Mouse (Mus musculus): Measurements from ENCODE around the gene Soga1. TPM values are rescaled to one million over a fixed set of nuclear protein-coding genes. Genes with fewer than 3 reads are reported as not detected.

Soga1 gene
- polyA plus RNA-seq, 2 experiments from 2014 or later = 0.05 TPM; not detected in 1

DNA sequence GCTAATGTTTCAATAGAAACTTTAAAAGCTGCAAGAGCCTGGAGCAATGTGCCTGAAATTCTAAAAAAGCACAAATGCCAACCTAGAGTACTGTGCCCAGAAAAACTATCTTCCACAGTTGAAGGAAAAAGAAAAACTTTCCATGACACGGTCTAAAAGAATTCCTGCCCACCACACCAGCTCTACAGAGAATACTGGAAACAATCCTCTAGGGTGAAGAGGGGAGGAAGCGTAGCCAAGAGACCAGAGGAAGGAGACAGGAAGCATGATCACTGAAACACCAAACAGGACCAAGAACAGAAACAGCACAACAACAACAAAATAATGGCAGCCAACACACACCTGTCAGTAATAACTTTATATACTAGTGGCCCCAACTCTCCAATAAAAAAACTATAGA is 99.0 kb downstream of the Soga1 start:
- ATAC-seq = no peak

DNA sequence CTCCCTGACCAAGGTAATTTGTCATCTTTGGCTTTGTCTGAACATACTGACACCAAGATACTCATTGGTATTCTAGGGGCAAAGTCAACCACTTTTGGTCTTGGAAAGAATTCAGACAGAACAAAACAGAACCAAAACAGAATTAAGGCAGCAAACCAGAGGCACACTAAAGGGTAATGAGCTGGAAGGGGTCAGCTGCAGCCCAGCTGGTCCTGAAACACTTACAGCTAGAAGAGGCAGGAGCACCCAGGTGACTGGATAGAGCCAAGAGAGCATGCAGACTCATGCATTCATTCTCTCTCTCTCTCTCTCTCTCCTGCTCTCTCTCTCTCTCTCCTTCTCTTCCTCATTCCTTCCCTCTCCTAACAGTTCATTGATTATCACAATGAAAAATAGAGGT is 102.3 kb downstream of the Soga1 start:
- no peak for ATAC-seq

DNA sequence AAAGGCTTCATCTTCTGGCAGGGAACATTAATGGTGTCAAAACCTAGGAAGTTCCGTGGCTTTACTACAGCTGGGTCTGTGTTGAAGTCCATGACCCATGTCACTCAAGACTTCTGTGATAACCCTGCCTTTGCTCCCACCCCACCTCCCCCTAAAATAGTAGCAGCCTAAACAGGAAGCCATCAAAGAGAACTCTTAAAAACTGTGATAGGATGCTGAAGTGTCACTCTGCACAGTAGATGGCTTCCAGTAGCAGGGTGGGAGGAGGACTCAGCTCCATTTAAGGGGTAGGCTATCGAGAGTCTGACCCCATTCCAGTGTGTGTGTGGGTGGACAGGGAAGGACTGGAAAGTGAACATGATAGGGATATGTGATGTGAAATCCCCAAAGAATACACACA is 104.1 kb downstream of the Soga1 start:
- ATAC-seq = no peak

DNA sequence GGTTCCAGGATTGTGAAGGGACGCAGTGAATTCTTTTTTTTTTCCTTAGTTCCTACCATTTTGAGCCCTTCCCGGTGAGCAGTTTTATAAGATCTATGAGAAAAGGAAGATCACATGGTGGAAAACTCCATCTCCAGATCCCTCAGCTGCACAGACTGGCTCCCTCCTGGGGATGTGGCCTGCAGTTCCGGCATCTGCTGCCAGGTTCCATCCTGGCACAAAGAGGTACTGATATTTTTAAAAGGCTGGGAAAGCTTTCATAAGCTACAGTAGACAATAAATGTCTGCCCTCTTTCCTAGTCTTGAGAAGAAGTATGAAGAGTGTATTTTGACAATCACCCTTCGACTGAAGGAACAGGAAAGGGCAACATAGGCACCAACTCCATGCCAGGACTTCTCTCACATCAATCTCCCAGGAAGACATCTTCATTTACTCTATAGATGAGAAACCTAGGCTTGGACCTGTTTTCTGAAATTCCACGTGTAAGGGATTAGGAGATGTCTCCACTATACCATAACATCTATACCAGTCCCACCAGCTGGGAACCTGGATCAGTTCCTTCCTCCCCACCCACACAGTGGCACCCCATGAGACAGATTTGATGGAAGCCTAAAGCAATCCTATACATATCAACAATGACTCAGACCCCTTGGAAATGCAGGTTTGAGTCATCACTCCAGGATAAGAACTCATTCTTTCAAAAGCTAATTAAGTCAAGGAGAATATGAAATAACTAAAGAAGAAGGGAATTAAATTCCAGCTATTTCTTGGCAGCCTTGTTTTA is 105.5 kb downstream of the Soga1 start:
- ATAC-seq = no peak

DNA sequence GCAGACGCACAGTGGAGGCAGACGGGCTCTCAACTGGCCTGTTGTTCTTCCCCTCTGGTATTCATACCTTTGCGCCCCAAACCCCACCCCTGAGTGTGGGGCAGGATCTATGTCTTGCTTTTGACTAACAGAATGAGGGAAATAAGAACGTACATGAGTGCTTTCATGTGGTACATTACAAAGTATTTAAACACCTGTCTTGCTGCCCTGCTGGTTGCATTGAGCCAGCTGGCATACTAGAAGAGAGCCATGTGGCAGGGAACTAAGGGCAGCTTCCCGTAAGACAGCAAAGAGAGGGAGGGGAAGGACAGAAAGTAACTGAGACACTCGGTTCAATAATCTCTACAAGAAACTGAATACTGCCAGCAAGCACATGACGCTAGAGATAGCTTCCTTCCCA is 108.8 kb downstream of the Soga1 start:
- ATAC-seq = peak; percentile 34

DNA sequence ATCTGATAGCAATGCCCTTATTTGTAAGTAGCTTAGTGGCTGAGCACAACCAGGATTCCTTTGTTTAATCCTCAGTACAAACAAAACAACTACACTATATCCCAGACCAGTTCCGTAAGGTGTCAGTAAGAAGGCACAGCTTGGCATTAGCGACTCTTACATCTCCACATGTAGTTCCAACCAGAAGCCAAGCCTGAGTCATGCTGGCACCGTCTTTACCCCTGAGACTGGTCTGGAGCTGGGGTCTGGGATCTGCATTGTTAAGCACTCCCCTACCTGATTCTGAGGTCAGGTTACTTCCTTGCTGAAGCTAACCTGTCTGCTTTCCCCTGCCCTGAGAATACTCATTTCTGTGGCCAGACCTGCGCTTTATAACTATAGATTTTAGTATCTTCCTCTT is 110.6 kb downstream of the Soga1 start:
- no peak for ATAC-seq

DNA sequence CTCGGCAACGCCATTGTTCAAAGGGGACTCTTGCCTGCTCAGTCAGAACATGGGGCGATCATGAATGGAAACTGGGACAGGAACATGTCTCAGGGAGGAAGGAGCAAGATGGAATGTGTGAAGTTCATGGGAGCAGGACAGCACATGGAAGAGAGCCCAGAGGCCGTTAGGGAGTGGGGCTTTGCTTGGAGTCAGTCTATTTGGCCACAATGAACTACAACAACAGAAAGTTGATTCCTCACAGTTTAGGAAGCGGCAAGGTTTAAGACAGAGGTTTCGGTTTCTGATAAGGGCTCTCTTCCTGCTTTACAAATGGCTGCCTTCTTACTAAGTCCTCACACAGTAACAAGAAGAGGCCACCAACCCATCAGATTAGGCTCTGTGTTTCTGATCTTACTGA is 111.7 kb downstream of the Soga1 start:
- ATAC-seq = peak; percentile 67

Other genes starting within 250 kb of the Soga1 start
- 1 to 10 TPM; 5.2 to 8.5 TPM for gene Tgif2, start 239.2 kb downstream of the Soga1 start, polyA plus RNA-seq (2017; shearing (Covaris generic))
- gene 4930518I15Rik, start 221.3 kb downstream of the Soga1 start, polyA plus RNA-seq (2017; shearing (Covaris generic)) = 10 to 100 TPM; 16.3 to 25.4 TPM
- gene Rab5if, start 216.1 kb downstream of the Soga1 start, polyA plus RNA-seq (2017; shearing (Covaris generic)) = 1 to 10 TPM; 4.1 to 7.6 TPM
- gene Sla2, start 192.1 kb downstream of the Soga1 start, polyA plus RNA-seq (2017; shearing (Covaris generic)) = 10 to 100 TPM; 57.8 to 67.4 TPM
- 100 to 1,000 TPM; 107 to 115 TPM for gene Ndrg3, start 87.2 kb downstream of the Soga1 start, polyA plus RNA-seq (2017; shearing (Covaris generic))
- 10 to 100 TPM; 16.0 to 17.1 TPM for gene Dsn1, start 72.1 kb downstream of the Soga1 start, polyA plus RNA-seq (2017; shearing (Covaris generic))
- not detected for gene Tldc2, start 7.8 kb upstream of the Soga1 start, polyA plus RNA-seq (2017; shearing (Covaris generic))
- gene Samhd1, start 56.0 kb upstream of the Soga1 start, polyA plus RNA-seq (2017; shearing (Covaris generic)) = 100 to 1,000 TPM; 574 to 641 TPM
- 10 to 100 TPM; 22.1 to 22.4 TPM for gene Rbl1, start 125.3 kb upstream of the Soga1 start, polyA plus RNA-seq (2017; shearing (Covaris generic))
- 100 to 1,000 TPM; 181 to 225 TPM for gene Rpn2, start 199.8 kb upstream of the Soga1 start, polyA plus RNA-seq (2017; shearing (Covaris generic))
- gene Mroh8, start 200.3 kb upstream of the Soga1 start, polyA plus RNA-seq (2017; shearing (Covaris generic)) = not detected